Mouse (Mus musculus) ovary, postnatal 36 days (tissue): ENCODE results near the gene Cux1.

Experiments
- DNase-seq: peaks from one replicate; pipeline ENCODE4 v3.0.0; 2022; ENCODE audit warnings: low spot score, mixed read lengths

Gene Cux1

GRCm38 (mm10) chr5:136567176-136568025, at the start of gene Cux1:
Gene Cux1 (minus strand): TSS chr5:136567490.
- peak; percentile 86 for DNase-seq

GRCm38 (mm10) chr5:136612391-136612790, 45.1 kb upstream of the Cux1 start:
- no peak for DNase-seq

GRCm38 (mm10) chr5:136608814-136609434, 41.6 kb upstream of the Cux1 start:
- DNase-seq, result no peak

GRCm38 (mm10) chr5:136605144-136605543, 37.9 kb upstream of the Cux1 start:
- no peak for DNase-seq

GRCm38 (mm10) chr5:136603176-136603964, 36.1 kb upstream of the Cux1 start:
- no peak for DNase-seq

GRCm38 (mm10) chr5:136600511-136600910, 33.2 kb upstream of the Cux1 start:
- no peak for DNase-seq

GRCm38 (mm10) chr5:136594896-136595540, 27.7 kb upstream of the Cux1 start:
- DNase-seq, result no peak

GRCm38 (mm10) chr5:136591816-136592499, 24.7 kb upstream of the Cux1 start:
- no peak for DNase-seq

GRCm38 (mm10) chr5:136589002-136589401, 21.7 kb upstream of the Cux1 start:
- DNase-seq, result no peak

- DNase-seq, result no peak
Measured at GRCm38 (mm10) chr5:136588471-136588870, 21.2 kb upstream of the Cux1 start.

GRCm38 (mm10) chr5:136584676-136585285, 17.5 kb upstream of the Cux1 start:
- DNase-seq, result no peak

- DNase-seq, result no peak
Measured at GRCm38 (mm10) chr5:136583666-136584464, 16.6 kb upstream of the Cux1 start.

GRCm38 (mm10) chr5:136583256-136583655, 16.0 kb upstream of the Cux1 start:
- DNase-seq, result no peak

- DNase-seq, result no peak
Measured at GRCm38 (mm10) chr5:136582201-136582600, 14.9 kb upstream of the Cux1 start.

- DNase-seq, result no peak
Measured at GRCm38 (mm10) chr5:136581625-136582024, 14.3 kb upstream of the Cux1 start.

GRCm38 (mm10) chr5:136581166-136581565, 13.9 kb upstream of the Cux1 start:
- peak; percentile 50 for DNase-seq

GRCm38 (mm10) chr5:136578201-136578600, 10.9 kb upstream of the Cux1 start:
- DNase-seq, result no peak

- DNase-seq, result no peak
Measured at GRCm38 (mm10) chr5:136570171-136570570, 2.9 kb upstream of the Cux1 start.

GRCm38 (mm10) chr5:136568776-136569175, 1.5 kb upstream of the Cux1 start:
- DNase-seq, result peak; percentile 79
